Mouse (Mus musculus): ENCODE measurements around the gene Tfpi2. TPM values are rescaled to one million over a fixed set of nuclear protein-coding genes. Genes with fewer than 3 reads are reported as not detected.

Tfpi2 gene
- polyA plus RNA-seq, 1 experiment, result not detected

DNA sequence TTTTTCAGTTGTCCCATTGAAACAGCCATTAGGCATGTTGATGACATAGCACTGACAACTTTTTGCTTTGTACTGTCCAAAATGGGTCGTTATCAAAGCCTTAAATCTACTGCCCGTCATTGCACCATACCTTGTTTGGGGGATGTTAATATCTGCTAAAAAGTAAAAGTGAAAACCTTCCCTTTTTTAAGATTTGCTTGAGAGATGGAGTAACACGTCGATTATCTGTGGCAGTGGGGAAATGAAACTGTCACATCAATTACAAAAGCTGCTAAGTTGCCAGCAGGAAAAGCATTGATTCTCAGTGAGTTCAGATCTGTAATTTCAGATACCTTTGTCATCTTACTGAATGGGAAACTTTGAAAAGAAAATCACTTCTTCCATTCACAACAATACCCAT, 62.6 kb downstream of the Tfpi2 start:
- TF ChIP-seq GATA1 (IDR thresholded peaks at IDR 0.05; ENCODE audit: borderline replicate concordance, low read length) (no peak), FLI1 (IDR thresholded peaks at IDR 0.05; ENCODE audit: low read length) (no peak)
- Histone ChIP-seq H3K36me3 (replicated peaks; ENCODE audit: low read length) (no peaks in the 10 kb centered on the region), H3K9me3 (no peaks in the 10 kb centered on the region), H3K4me3 (replicated peaks) (no peak overlapping the region), H3K4me1 (no peaks in the 10 kb centered on the region), H3K27me3 (replicated peaks) (no peaks in the 10 kb centered on the region)

DNA sequence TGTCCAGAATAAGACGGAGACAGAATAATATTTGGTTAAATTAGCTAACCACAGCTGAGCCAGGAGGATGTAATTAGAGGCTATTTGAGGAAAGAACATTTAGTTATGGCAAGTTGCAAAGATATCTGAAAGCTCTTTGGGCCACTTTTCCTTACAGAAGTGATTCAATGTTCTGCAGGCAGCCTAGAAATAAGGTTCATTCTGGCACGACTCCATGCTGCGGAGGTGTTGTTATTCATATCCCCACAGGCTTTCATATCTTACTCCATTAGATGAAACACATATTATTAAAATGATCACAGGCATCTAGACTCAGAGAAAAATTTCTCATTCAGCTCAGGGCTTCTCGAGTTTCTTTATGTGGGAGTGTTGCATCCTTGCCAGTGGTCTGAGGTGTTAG, 65.8 kb downstream of the Tfpi2 start:
- Histone ChIP-seq H3K4me1 (no peaks in the 10 kb centered on the region), H3K36me3 (replicated peaks; ENCODE audit: low read length) (no peaks in the 10 kb centered on the region), H3K9me3 (no peaks in the 10 kb centered on the region), H3K4me3 (replicated peaks) (no peak overlapping the region), H3K27me3 (replicated peaks) (no peaks in the 10 kb centered on the region)
- TF ChIP-seq FLI1 (IDR thresholded peaks at IDR 0.05; ENCODE audit: low read length), result no peak
- TF ChIP-seq GATA1 (IDR thresholded peaks at IDR 0.05; ENCODE audit: borderline replicate concordance, low read length), result no peak

DNA sequence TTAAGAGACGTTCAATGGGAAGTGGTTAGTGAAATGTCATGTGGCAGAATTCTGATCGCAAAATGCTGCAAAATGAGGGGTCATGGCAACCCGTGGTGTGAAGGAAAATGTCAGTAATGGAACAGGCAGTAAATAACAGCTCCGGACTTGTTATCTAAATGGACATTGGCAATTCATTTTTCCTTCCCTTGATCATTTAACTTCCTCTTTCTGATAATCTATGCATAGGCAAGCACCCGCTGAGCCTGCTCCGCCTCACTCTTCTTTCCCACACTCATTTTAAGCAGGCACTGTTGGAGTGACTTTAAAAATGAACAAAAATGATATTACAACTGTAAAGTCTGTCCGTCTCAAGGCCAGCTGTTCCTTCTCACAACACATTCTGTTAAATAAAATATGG, 72.7 kb downstream of the Tfpi2 start:
- Histone ChIP-seq H3K27me3 (replicated peaks) (no peaks in the 10 kb centered on the region), H3K4me3 (replicated peaks) (peak overlapping the region; percentile 53), H3K9me3 (no peaks in the 10 kb centered on the region), H3K36me3 (replicated peaks; ENCODE audit: low read length) (no peaks in the 10 kb centered on the region), H3K4me1 (peaks cover 5% of the 10 kb centered on the region; the same call in 1 of the 2 replicates)
- TF ChIP-seq GATA1 (IDR thresholded peaks at IDR 0.05; ENCODE audit: borderline replicate concordance, low read length) (no peak), FLI1 (IDR thresholded peaks at IDR 0.05; ENCODE audit: low read length) (no peak)

Other genes starting within 250 kb of the Tfpi2 start
- not detected in 2 replicates for gene Calcr, start 224.2 kb downstream of the Tfpi2 start, polyA plus RNA-seq (2012; ENCODE audit: insufficient read depth, low replicate concordance)
- gene Gngt1, start 4.9 kb upstream of the Tfpi2 start, polyA plus RNA-seq (2012; ENCODE audit: insufficient read depth, low replicate concordance), result 0.06 TPM in 1 of 2 replicates, not detected in the other
- gene Gng11, start 15.0 kb upstream of the Tfpi2 start, polyA plus RNA-seq (2012; ENCODE audit: insufficient read depth, low replicate concordance), result 70.9 and 78.6 TPM in 2 replicates
- 9.7 and 75.8 TPM in 2 replicates for gene Bet1, start 98.1 kb upstream of the Tfpi2 start, polyA plus RNA-seq (2012; ENCODE audit: insufficient read depth, low replicate concordance)

Measured in megakaryocyte, embryonic 14.5 days (primary cell).